Mouse (Mus musculus) heart, embryonic 15.5 days (tissue): ENCODE data around the gene Fsip1. TPM values are rescaled to one million over a fixed set of nuclear protein-coding genes. Genes with fewer than 3 reads are reported as not detected.

Source experiments
- ATAC-seq: fragments of 200-750 bp; cut with Nextera tagmentation; replicated peaks from 2 replicates; pipeline ENCODE4 v1.8.0; 2017; ENCODE audit warnings: low read depth, moderate TSS enrichment; ENCODE audit not compliant: insufficient number of reproducible peaks, insufficient read depth, low FRiP score
- H3K27ac ChIP-seq: fragments of 300-500 bp; sonication (generic); 2 replicates; pipeline ENCODE4 v1.5.1; 2015; ENCODE audit warnings: mild to moderate bottlenecking, inconsistent platforms
- H3K27me3 ChIP-seq: fragments of 300-500 bp; sonication (generic); 2 replicates; pipeline ENCODE4 v1.6.1; 2015; ENCODE audit warnings: inconsistent platforms
- H3K36me3 ChIP-seq: fragments of 300-500 bp; sonication (generic); 2 replicates; pipeline ENCODE4 v1.6.1; 2015; ENCODE audit warnings: mild to moderate bottlenecking, inconsistent platforms
- H3K4me1 ChIP-seq: fragments of 300-500 bp; sonication (generic); replicated peaks from 2 replicates; pipeline ENCODE4 v1.6.1; 2015; ENCODE audit warnings: inconsistent platforms
- H3K4me2 ChIP-seq: fragments of 300-500 bp; sonication (generic); 2 replicates; pipeline ENCODE4 v1.6.1; 2015; ENCODE audit warnings: inconsistent platforms, mild to moderate bottlenecking, moderate library complexity
- H3K4me3 ChIP-seq: fragments of 300-500 bp; sonication (generic); 2 replicates; pipeline ENCODE4 v1.5.1; 2015; ENCODE audit warnings: mild to moderate bottlenecking, inconsistent platforms
- H3K9ac ChIP-seq: fragments of 300-500 bp; sonication (generic); 2 replicates; pipeline ENCODE4 v1.6.1; 2015; ENCODE audit warnings: mild to moderate bottlenecking, inconsistent platforms
- H3K9me3 ChIP-seq: fragments of 300-500 bp; sonication (generic); replicated peaks from 2 replicates; pipeline ENCODE4 v1.6.1; 2016; ENCODE audit warnings: inconsistent platforms
- WGBS: fragments of 180-500 bp; shearing (Covaris S2); methylation state at CpG from one replicate; pipeline ENCODE4 v1.1.7; 2015; ENCODE audit warnings: mixed read lengths; 5-methylcytosine and 5-hydroxymethylcytosine counted together
- polyA plus RNA-seq: library from polyadenylated mRNA; unstranded; fragments of >200 nt; fragmentation: Nextera tagmentation; extraction: Ambion mirVana; gene quantifications from 2 replicates; pipeline ENCODE4 v1.2.1, GENCODE M21; 2015

Fsip1 gene
- polyA plus RNA-seq, 1 experiment from 2014 or later, result 0.10 TPM

DNA sequence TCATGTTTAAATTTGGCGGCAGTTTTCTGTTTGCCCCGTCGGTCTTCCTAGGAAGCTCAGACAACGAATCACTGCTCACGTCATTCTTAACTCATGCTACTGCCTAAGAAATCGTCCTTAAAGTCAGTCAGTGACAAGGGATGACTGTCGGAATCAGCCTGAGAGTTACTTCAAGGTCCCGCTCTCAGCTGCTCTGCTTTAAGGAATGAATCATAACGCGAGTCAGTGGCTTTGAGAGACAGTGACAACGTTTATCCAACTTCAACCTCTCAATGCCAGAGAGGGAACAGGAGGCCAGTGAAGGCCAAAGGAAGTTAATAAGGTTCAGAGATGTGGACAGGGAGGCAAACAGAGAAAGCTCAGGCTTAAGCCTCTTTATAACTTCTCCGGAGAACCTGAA is 7.8 kb downstream of the Fsip1 start:
- Histone ChIP-seq H3K4me1 (no peaks in the 10 kb centered on the region), H3K27ac (no peak overlapping the region), H3K4me2 (no peak overlapping the region), H3K9ac (no peak overlapping the region), H3K9me3 (no peaks in the 10 kb centered on the region), H3K27me3 (0 out of 2 replicates have a peak, but pooled peaks cover 4% of the 10 kb centered on the region), H3K36me3 (no peaks in the 10 kb centered on the region), H3K4me3 (no peak overlapping the region)
- WGBS, result 65% methylated on average over 12 of the region's 12 CpGs
- no peak for ATAC-seq

GRCm38 (mm10) chr2:118248016-118248415 is 8.8 kb downstream of the Fsip1 start:
- no peak for ATAC-seq
- H3K27ac ChIP-seq, result no peak overlapping the region
- H3K9ac ChIP-seq, result no peak overlapping the region
- H3K4me3 ChIP-seq, result no peak overlapping the region
- no peaks in the 10 kb centered on the region for H3K4me1 ChIP-seq
- no peak overlapping the region for H3K4me2 ChIP-seq
- H3K36me3 ChIP-seq, result no peaks in the 10 kb centered on the region
- H3K9me3 ChIP-seq, result no peaks in the 10 kb centered on the region
- WGBS, result 48% methylated on average over 2 of the region's 2 CpGs
- H3K27me3 ChIP-seq, result 0 out of 2 replicates have a peak, but pooled peaks cover 4% of the 10 kb centered on the region

- H3K9ac ChIP-seq, result no peak overlapping the region
- H3K36me3 ChIP-seq, result no peaks in the 10 kb centered on the region
- WGBS, result 7% methylated on average over 10 of the region's 10 CpGs
- no peak for ATAC-seq
- H3K27me3 ChIP-seq, result 0 out of 2 replicates have a peak, but pooled peaks cover 5% of the 10 kb centered on the region
- H3K4me1 ChIP-seq, result no peaks in the 10 kb centered on the region
- no peak overlapping the region for H3K27ac ChIP-seq
- no peaks in the 10 kb centered on the region for H3K9me3 ChIP-seq
- no peak overlapping the region for H3K4me2 ChIP-seq
- no peak overlapping the region for H3K4me3 ChIP-seq
Measured at GRCm38 (mm10) chr2:118245914-118246313, 10.9 kb downstream of the Fsip1 start.

- no peak overlapping the region for H3K4me2 ChIP-seq
- no peaks in the 10 kb centered on the region for H3K36me3 ChIP-seq
- H3K9me3 ChIP-seq, result no peaks in the 10 kb centered on the region
- no peak overlapping the region for H3K9ac ChIP-seq
- H3K4me1 ChIP-seq, result no peaks in the 10 kb centered on the region
- no peak overlapping the region for H3K27ac ChIP-seq
- peaks cover 22% of the 10 kb centered on the region for H3K27me3 ChIP-seq
- ATAC-seq, result no peak
- 79% methylated on average over 7 of the region's 7 CpGs for WGBS
- no peak overlapping the region for H3K4me3 ChIP-seq
Measured at GRCm38 (mm10) chr2:118236196-118236595, 20.6 kb downstream of the Fsip1 start.

DNA sequence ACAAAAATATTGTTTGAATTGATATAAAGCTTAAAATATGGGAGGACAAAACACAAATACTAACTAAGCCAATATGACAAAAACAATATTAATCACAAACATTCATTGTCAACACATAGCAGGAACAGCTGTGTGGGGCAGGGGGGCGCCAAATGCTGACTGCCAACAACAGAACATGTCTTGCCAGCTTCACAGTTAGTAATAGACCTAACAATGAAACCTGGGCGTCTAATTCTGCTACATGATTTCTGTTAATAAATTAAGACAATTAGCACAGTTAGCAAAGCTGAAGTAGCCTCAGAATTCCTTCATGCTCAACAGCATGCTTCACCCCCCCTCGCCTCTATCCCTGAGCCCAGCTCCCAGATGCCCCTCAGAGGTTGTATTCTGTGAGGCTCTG is 21.2 kb downstream of the Fsip1 start:
- Histone ChIP-seq H3K36me3 (no peaks in the 10 kb centered on the region), H3K9ac (no peak overlapping the region), H3K9me3 (no peaks in the 10 kb centered on the region), H3K27me3 (peaks cover 19% of the 10 kb centered on the region), H3K4me1 (no peaks in the 10 kb centered on the region; the same call in 1 of the 2 replicates), H3K4me2 (no peak overlapping the region), H3K27ac (no peak overlapping the region), H3K4me3 (no peak overlapping the region)
- WGBS, result 77% methylated on average over 3 of the region's 3 CpGs
- no peak for ATAC-seq

DNA sequence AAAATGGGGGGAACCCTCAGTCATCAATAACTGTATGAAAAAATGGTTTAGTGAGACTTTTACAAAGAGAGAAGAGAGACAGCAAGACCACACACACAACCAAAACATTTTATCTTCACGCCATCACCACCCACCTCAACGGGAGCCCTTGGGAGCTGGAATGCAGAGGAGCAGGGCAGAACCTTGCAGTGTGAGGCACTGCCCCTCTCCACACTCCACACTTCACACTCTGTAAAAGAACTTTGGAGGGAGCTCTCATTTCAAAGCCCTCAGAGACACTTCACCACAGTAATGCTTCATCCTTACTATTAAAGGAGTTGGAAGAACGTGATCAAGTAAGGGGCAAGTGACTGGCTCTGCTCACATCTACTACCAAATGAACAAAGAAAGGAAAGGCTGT is 26.2 kb downstream of the Fsip1 start:
- Histone ChIP-seq H3K36me3 (no peaks in the 10 kb centered on the region), H3K27me3 (peaks cover 7% of the 10 kb centered on the region; the same call in 1 of the 2 replicates), H3K4me1 (no peaks in the 10 kb centered on the region; the same call in 1 of the 2 replicates), H3K27ac (no peak overlapping the region), H3K9me3 (no peaks in the 10 kb centered on the region), H3K9ac (no peak overlapping the region), H3K4me3 (no peak overlapping the region), H3K4me2 (no peak overlapping the region)
- WGBS, result 30% methylated on average over 3 of the region's 3 CpGs
- ATAC-seq, result no peak

- no peaks in the 10 kb centered on the region for H3K36me3 ChIP-seq
- ATAC-seq, result no peak
- H3K4me3 ChIP-seq, result no peak overlapping the region
- WGBS, result 88% methylated on average over 4 of the region's 4 CpGs
- H3K9me3 ChIP-seq, result no peaks in the 10 kb centered on the region
- no peak overlapping the region for H3K27ac ChIP-seq
- no peaks in the 10 kb centered on the region; the same call in 1 of the 2 replicates for H3K4me1 ChIP-seq
- H3K9ac ChIP-seq, result no peak overlapping the region
- H3K27me3 ChIP-seq, result peaks cover 7% of the 10 kb centered on the region
- no peak overlapping the region for H3K4me2 ChIP-seq
Measured at GRCm38 (mm10) chr2:118228486-118229079, 28.2 kb downstream of the Fsip1 start.

- Histone ChIP-seq H3K36me3 (no peaks in the 10 kb centered on the region), H3K4me1 (no peaks in the 10 kb centered on the region; the same call in 1 of the 2 replicates), H3K9me3 (no peaks in the 10 kb centered on the region), H3K4me2 (no peak overlapping the region), H3K4me3 (no peak overlapping the region), H3K27ac (no peak overlapping the region), H3K9ac (no peak overlapping the region), H3K27me3 (no peaks in the 10 kb centered on the region; the same call in 1 of the 2 replicates)
- WGBS, result 70% methylated on average over 10 of the region's 10 CpGs
- no peak for ATAC-seq
Measured at GRCm38 (mm10) chr2:118225316-118226041, 31.3 kb downstream of the Fsip1 start.

- 57% methylated on average over 4 of the region's 4 CpGs for WGBS
- Histone ChIP-seq H3K9me3 (no peaks in the 10 kb centered on the region), H3K9ac (no peak overlapping the region), H3K4me2 (no peak overlapping the region), H3K4me1 (no peaks in the 10 kb centered on the region), H3K36me3 (no peaks in the 10 kb centered on the region), H3K4me3 (no peak overlapping the region), H3K27me3 (peaks cover 8% of the 10 kb centered on the region), H3K27ac (no peak overlapping the region)
- ATAC-seq, result no peak
Measured at GRCm38 (mm10) chr2:118217993-118218595, 38.7 kb downstream of the Fsip1 start.

DNA sequence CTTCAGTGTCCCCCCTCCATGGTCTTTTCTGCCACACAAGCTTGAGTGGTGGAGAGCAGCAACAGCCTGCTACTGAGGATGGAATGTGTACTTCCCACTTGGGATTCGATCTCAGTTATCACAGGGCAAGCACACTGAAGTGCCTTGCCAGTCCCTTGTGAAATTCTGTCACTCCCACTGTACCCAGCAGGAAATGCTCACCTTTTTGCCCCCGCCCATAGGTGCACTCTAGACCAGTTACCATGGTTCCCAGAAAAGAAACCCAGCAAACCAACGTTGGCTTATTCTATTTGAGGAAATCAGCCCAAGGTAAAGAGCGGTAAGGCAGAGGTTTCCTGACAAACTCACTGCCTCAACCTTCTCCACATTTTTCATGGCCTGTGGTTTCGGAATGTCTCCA is 47.1 kb downstream of the Fsip1 start:
- no peak overlapping the region for H3K9ac ChIP-seq
- 67% methylated on average over 5 of the region's 5 CpGs for WGBS
- H3K36me3 ChIP-seq, result no peaks in the 10 kb centered on the region
- no peaks in the 10 kb centered on the region for H3K4me1 ChIP-seq
- no peak for ATAC-seq
- H3K9me3 ChIP-seq, result no peaks in the 10 kb centered on the region
- H3K4me2 ChIP-seq, result no peak overlapping the region
- peaks cover 66% of the 10 kb centered on the region for H3K27me3 ChIP-seq
- H3K27ac ChIP-seq, result no peak overlapping the region
- no peak overlapping the region for H3K4me3 ChIP-seq

GRCm38 (mm10) chr2:118208651-118209050 is 48.1 kb downstream of the Fsip1 start:
- Histone ChIP-seq H3K36me3 (no peaks in the 10 kb centered on the region), H3K9me3 (no peaks in the 10 kb centered on the region), H3K4me2 (no peak overlapping the region), H3K4me3 (no peak overlapping the region), H3K27me3 (peaks cover 69% of the 10 kb centered on the region), H3K27ac (no peak overlapping the region), H3K4me1 (peaks cover 6% of the 10 kb centered on the region), H3K9ac (no peak overlapping the region)
- WGBS, result 48% methylated on average over 5 of the region's 5 CpGs
- ATAC-seq, result no peak
